Mouse (Mus musculus) CH12.LX (cell line): ENCODE measurements around the gene Trpv3. TPM values are rescaled to one million over a fixed set of nuclear protein-coding genes. Genes with fewer than 3 reads are reported as not detected.
A peak's percentile ranks its signal among the peaks of the same experiment; 100 is the strongest.

Experiments used
- DNase-seq: peaks from one replicate; pipeline ENCODE4 v3.0.0-alpha.2; 2013; ENCODE audit errors: extremely low read depth
- H3K27ac ChIP-seq: 2 replicates; pipeline ENCODE4 v1.5.1; 2012; ENCODE audit warnings: low read depth, mild to moderate bottlenecking, control low read depth, moderate library complexity; ENCODE audit not compliant: insufficient read depth
- H3K27me3 ChIP-seq: replicated peaks from 2 replicates; pipeline ENCODE3; 2012; ENCODE audit warnings: inconsistent platforms
- H3K36me3 ChIP-seq, 2 experiments: replicated peaks in 1 of 2; 2 replicates each; pipeline versions ENCODE3 to v1.6.1; 2012; ENCODE audit warnings: inconsistent platforms in 1 of 2, low read length in 1 of 2, mild to moderate bottlenecking in 1 of 2, mixed read lengths in 1 of 2, moderate library complexity in 1 of 2; ENCODE audit not compliant: control insufficient read depth in 1 of 2, insufficient read depth in 1 of 2
- H3K4me1 ChIP-seq, 2 experiments: 2 replicates each; pipeline ENCODE4 v1.6.1; 2012; ENCODE audit warnings: inconsistent platforms in 1 of 2, moderate library complexity in 1 of 2; ENCODE audit not compliant: insufficient read depth in 2 of 2, control insufficient read depth in 1 of 2
- H3K4me2 ChIP-seq: 2 replicates; pipeline ENCODE4 v1.6.1; 2012; ENCODE audit warnings: low read depth, mild to moderate bottlenecking, control low read depth; ENCODE audit not compliant: poor library complexity, insufficient read depth, severe bottlenecking
- H3K4me3 ChIP-seq, 3 experiments: fragments of 150-350 bp in 1 of 3; sonication (generic) in 1 of 3; replicated peaks in 1 of 3; 2 replicates each; pipeline versions ENCODE3 to v1.5.1; 2011 to 2012; ENCODE audit warnings: low read depth in 2 of 3, low read length in 2 of 3, mild to moderate bottlenecking in 2 of 3, moderate library complexity in 2 of 3, control low read depth in 1 of 3, improper control_type of control experiment in 1 of 3, inconsistent platforms in 1 of 3, mixed read lengths in 1 of 3; ENCODE audit not compliant: poor library complexity in 1 of 3
- H3K79me2 ChIP-seq: replicated peaks from 2 replicates; pipeline ENCODE4 v1.6.1; 2012; ENCODE audit warnings: mild to moderate bottlenecking, moderate library complexity; ENCODE audit not compliant: control insufficient read depth, poor library complexity, insufficient read depth, severe bottlenecking; ENCODE audit errors: extremely low read depth
- H3K9ac ChIP-seq: 2 replicates; pipeline ENCODE4 v1.6.1; 2012; ENCODE audit warnings: low read depth, mild to moderate bottlenecking, control low read depth, moderate library complexity; ENCODE audit not compliant: insufficient read depth
- H3K9me3 ChIP-seq: replicated peaks from 2 replicates; pipeline ENCODE3; 2012; ENCODE audit warnings: low read length, inconsistent platforms, mixed read lengths
- CHD1 ChIP-seq: IDR thresholded peaks from 2 replicates; pipeline ENCODE4 v1.6.1; 2012; ENCODE audit warnings: low read depth, low read length, improper control_type of control experiment, inconsistent platforms
- CTCF ChIP-seq, 2 experiments: IDR thresholded peaks in 1 of 2; conservative IDR thresholded peaks in 1 of 2; 2 replicates each; pipeline ENCODE4 v1.5.1; 2011 to 2012; ENCODE audit warnings: low read depth in 2 of 2, low read length in 2 of 2, improper control_type of control experiment in 1 of 2, inconsistent platforms in 1 of 2, mild to moderate bottlenecking in 1 of 2, moderate library complexity in 1 of 2
- E2F4 ChIP-seq: IDR thresholded peaks from 2 replicates; pipeline ENCODE4 v1.6.1; 2011; ENCODE audit warnings: low read depth, low read length, improper control_type of control experiment; ENCODE audit not compliant: insufficient replicate concordance
- ELF1 ChIP-seq: IDR thresholded peaks from 2 replicates; pipeline ENCODE4 v1.6.1; 2014; ENCODE audit warnings: low read depth, mild to moderate bottlenecking, inconsistent platforms, low read length, improper control_type of control experiment
- EP300 ChIP-seq: IDR thresholded peaks from 2 replicates; pipeline ENCODE4 v1.6.1; 2011; ENCODE audit warnings: low read length, improper control_type of control experiment
- ETS1 ChIP-seq: conservative IDR thresholded peaks from 2 replicates; pipeline ENCODE4 v1.6.1; 2012; ENCODE audit warnings: low read depth, mild to moderate bottlenecking, inconsistent platforms, low read length, improper control_type of control experiment, moderate library complexity
- GABPA ChIP-seq: IDR thresholded peaks from 2 replicates; pipeline ENCODE4 v1.6.1; 2012; ENCODE audit warnings: low read depth, low read length, improper control_type of control experiment, inconsistent platforms; ENCODE audit not compliant: insufficient replicate concordance
- HCFC1 ChIP-seq: IDR thresholded peaks from 2 replicates; pipeline ENCODE4 v1.6.1; 2012; ENCODE audit warnings: low read depth, mild to moderate bottlenecking, inconsistent platforms, low read length, improper control_type of control experiment
- JUN ChIP-seq: IDR thresholded peaks from 2 replicates; pipeline ENCODE4 v1.6.1; 2011; ENCODE audit warnings: low read depth, mild to moderate bottlenecking, low read length, improper control_type of control experiment, moderate library complexity; ENCODE audit not compliant: insufficient read depth
- JUND ChIP-seq: conservative IDR thresholded peaks from 2 replicates; pipeline ENCODE4 v1.6.1; 2011; ENCODE audit warnings: low read depth, low read length, improper control_type of control experiment
- MAFK ChIP-seq: IDR thresholded peaks from 2 replicates; pipeline ENCODE4 v1.6.1; 2011; ENCODE audit warnings: low read length, improper control_type of control experiment; ENCODE audit not compliant: insufficient replicate concordance
- MAX ChIP-seq: IDR thresholded peaks from 2 replicates; pipeline ENCODE4 v1.6.1; 2011; ENCODE audit warnings: low read length, improper control_type of control experiment
- MAZ ChIP-seq: IDR thresholded peaks from 2 replicates; pipeline ENCODE4 v1.6.1; 2012; ENCODE audit warnings: low read depth, mild to moderate bottlenecking, inconsistent platforms, low read length, improper control_type of control experiment, moderate library complexity
- MEF2A ChIP-seq: IDR thresholded peaks from 2 replicates; pipeline ENCODE4 v1.6.1; 2014; ENCODE audit warnings: low read depth, mild to moderate bottlenecking, inconsistent platforms, low read length, improper control_type of control experiment, borderline replicate concordance
- MXI1 ChIP-seq: IDR thresholded peaks from 2 replicates; pipeline ENCODE4 v1.6.1; 2011; ENCODE audit warnings: mild to moderate bottlenecking, low read depth, low read length, improper control_type of control experiment
- NRF1 ChIP-seq: IDR thresholded peaks from 2 replicates; pipeline ENCODE4 v1.6.1; 2014; ENCODE audit warnings: low read depth, mild to moderate bottlenecking, inconsistent platforms, low read length, improper control_type of control experiment, moderate library complexity
- RAD21 ChIP-seq: IDR thresholded peaks from 2 replicates; pipeline ENCODE4 v1.6.1; 2011; ENCODE audit warnings: low read depth, mild to moderate bottlenecking, low read length, improper control_type of control experiment, moderate library complexity
- SIN3A ChIP-seq: IDR thresholded peaks from 2 replicates; pipeline ENCODE4 v1.6.1; 2012; ENCODE audit warnings: low read length, improper control_type of control experiment, inconsistent platforms
- TBP ChIP-seq: conservative IDR thresholded peaks from 2 replicates; pipeline ENCODE4 v1.6.1; 2011; ENCODE audit warnings: low read depth, low read length, improper control_type of control experiment
- USF1 ChIP-seq: IDR thresholded peaks from 2 replicates; pipeline ENCODE4 v1.6.1; 2014; ENCODE audit warnings: low read depth, mild to moderate bottlenecking, inconsistent platforms, low read length, improper control_type of control experiment
- ZC3H11A ChIP-seq: IDR thresholded peaks from 2 replicates; pipeline ENCODE4 v1.6.1; 2012; ENCODE audit warnings: low read depth, mild to moderate bottlenecking, inconsistent platforms, low read length, improper control_type of control experiment
- ZKSCAN1 ChIP-seq: IDR thresholded peaks from 2 replicates; pipeline ENCODE4 v1.6.1; 2012; ENCODE audit warnings: low read depth, inconsistent platforms, low read length, improper control_type of control experiment, borderline replicate concordance
- ZMIZ1 ChIP-seq: IDR thresholded peaks from 2 replicates; pipeline ENCODE4 v1.6.1; 2012; ENCODE audit warnings: low read depth, mild to moderate bottlenecking, inconsistent platforms, low read length, improper control_type of control experiment
- dilution Hi-C: fragments of 300-500 bp; cut with MboI; formaldehyde crosslinking; loops from 2 replicates; pipeline ENCODE4 v1.14.3; 2020; ENCODE audit warnings: low sequenced_read_pairs; ENCODE audit not compliant: extremely low pct_unique_long_range_greater_than_20kb, extremely low pct_ligation_motif_present
- in situ Hi-C: fragments of 300-500 bp; cut with MboI; formaldehyde crosslinking; loops from 3 replicates; pipeline ENCODE4 v1.14.3; 2019; ENCODE audit warnings: low sequenced_read_pairs, low pct_ligation_motif_present, low pct_unique_long_range_greater_than_20kb, mixed read lengths
- polyA plus RNA-seq: library from polyadenylated mRNA; unstranded; fragments of >175 nt; gene quantifications from 2 replicates; pipeline ENCODE4 v1.2.1, GENCODE M21; 2012; ENCODE audit warnings: low read depth; ENCODE audit not compliant: insufficient read length
- total RNA-seq, 2 experiments: library from RNA; depleted of rRNA; stranded (reverse); fragments of 300-350 nt in 1 of 2; fragments of >200 nt in 1 of 2; gene quantifications; 2 replicates each; pipeline ENCODE4 v1.2.3; 2012 to 2014

Trpv3 gene
- total and polyA plus RNA-seq, 3 experiments = not detected

DNA sequence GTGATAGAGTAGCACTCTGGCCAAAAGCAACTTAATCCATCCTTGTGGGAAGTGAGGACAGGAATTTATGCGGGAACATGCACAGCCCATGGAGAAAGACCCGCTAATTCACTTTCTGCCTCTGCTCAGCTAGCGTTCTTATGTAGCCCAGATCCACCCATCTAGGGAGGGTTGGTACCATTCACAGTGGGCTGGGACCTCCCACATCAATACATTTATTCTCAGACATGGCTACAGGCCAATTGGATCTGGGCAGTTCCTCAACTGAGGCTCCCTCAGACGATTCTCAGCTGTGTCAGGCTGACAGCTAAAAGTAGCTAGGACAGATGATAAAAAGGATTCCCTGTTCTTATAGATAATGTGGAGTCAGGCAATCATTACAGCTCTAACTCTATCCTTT, 60.2 kb downstream of the Trpv3 start:
- H3K9me3 ChIP-seq = peaks cover 4% of the 10 kb centered on the region
- no peaks in the 10 kb centered on the region for H3K79me2 ChIP-seq
- TF ChIP-seq JUN = no peak
- no peak for TF ChIP-seq MAX
- no peak for TF ChIP-seq NRF1
- no peak for TF ChIP-seq ZMIZ1
- TF ChIP-seq USF1 = no peak
- no peak for TF ChIP-seq ZKSCAN1
- no peak for TF ChIP-seq CHD1
- TF ChIP-seq EP300 = no peak
- TF ChIP-seq ETS1 = no peak
- TF ChIP-seq MAZ = no peak
- H3K9ac ChIP-seq = no peak overlapping the region
- no peak overlapping the region for H3K4me3 ChIP-seq
- dilution Hi-C loops = no loop called here
- H3K27ac ChIP-seq = no peak overlapping the region
- peaks cover 69% of the 10 kb centered on the region for H3K27me3 ChIP-seq
- no peaks in the 10 kb centered on the region for H3K36me3 ChIP-seq
- DNase-seq = no peak
- in situ Hi-C loops = no loop called here
- H3K4me2 ChIP-seq = 0 out of 2 replicates have a peak overlapping the region, but pooled peaks have one; percentile 8
- peaks cover 0 to 5% of the 10 kb centered on the region in 2 experiments; a peak in 1 of 4 replicates for H3K4me1 ChIP-seq

DNA sequence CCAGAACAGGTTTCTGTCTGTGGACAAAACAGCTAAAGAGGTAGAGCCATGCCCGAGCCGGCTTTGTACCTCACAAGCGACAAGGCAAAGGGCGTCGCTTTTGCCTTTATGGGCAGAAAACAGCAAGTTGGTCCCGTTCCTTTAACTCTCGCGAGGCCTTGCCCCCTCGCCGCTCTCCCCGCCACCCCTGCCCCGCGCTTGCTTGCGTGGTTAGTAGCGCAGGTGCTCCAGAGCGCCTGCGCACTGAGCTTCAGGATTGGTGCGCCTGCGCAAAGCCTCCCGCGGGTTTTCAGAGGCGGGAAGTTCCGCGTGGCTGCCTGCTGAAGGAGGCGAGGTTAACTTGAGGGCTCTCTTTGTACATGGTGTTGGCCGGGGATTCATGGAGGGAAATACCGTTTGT, 62.3 kb downstream of the Trpv3 start, which contains the start of the genes Aspa, Gm49340 and Spata22:
Gene Aspa (minus strand): TSS at position 155 of the 400 bp plus-strand sequence.
Gene Gm49340 (plus strand): TSS at position 300 of the 400 bp plus-strand sequence.
Gene Spata22 (plus strand): TSS at position 300 of the 400 bp plus-strand sequence.
- peaks cover 4% of the 10 kb centered on the region for H3K9me3 ChIP-seq
- dilution Hi-C loops = no loop called here
- H3K27me3 ChIP-seq = peaks cover 68% of the 10 kb centered on the region
- no peak within 1 kb of the TSS for H3K4me3 ChIP-seq
- H3K27ac ChIP-seq = no peak within 1 kb of the TSS
- no peaks in the 10 kb centered on the region for H3K36me3 ChIP-seq
- no peak within 1 kb of the TSS for H3K4me2 ChIP-seq
- TF ChIP-seq MAX (no peak), E2F4 (no peak), MEF2A (no peak), JUND (no peak), ZKSCAN1 (no peak), HCFC1 (no peak), ELF1 (no peak), MAFK (no peak), NRF1 (no peak), ZC3H11A (no peak), CTCF (conservative IDR thresholded peaks at IDR 0.05 in 1 of 2, IDR thresholded peaks at IDR 0.05 in 1 of 2; ENCODE audit: low read depth in 2 of 2, low read length in 2 of 2) (no peak), MXI1 (no peak), EP300 (no peak), RAD21 (no peak), USF1 (no peak), ETS1 (no peak), GABPA (no peak), SIN3A (no peak), TBP (no peak)
- TF ChIP-seq, all 38 proteins: peak for 0
- Histone ChIP-seq H3K4me1 (no peaks in the 10 kb centered on the region), H3K9ac (no peak within 1 kb of the TSS), H3K79me2 (no peaks in the 10 kb centered on the region)
- DNase-seq = no peak
- in situ Hi-C loops = no loop called here
